Mouse (Mus musculus): ENCODE results near the gene Tnfrsf1a.
"Not testable (repeated sequence)": the region's sequence is repeated elsewhere in the genome, so short reads cannot be mapped to it uniquely, and the experiment has no call there.

Tnfrsf1a gene

DNA sequence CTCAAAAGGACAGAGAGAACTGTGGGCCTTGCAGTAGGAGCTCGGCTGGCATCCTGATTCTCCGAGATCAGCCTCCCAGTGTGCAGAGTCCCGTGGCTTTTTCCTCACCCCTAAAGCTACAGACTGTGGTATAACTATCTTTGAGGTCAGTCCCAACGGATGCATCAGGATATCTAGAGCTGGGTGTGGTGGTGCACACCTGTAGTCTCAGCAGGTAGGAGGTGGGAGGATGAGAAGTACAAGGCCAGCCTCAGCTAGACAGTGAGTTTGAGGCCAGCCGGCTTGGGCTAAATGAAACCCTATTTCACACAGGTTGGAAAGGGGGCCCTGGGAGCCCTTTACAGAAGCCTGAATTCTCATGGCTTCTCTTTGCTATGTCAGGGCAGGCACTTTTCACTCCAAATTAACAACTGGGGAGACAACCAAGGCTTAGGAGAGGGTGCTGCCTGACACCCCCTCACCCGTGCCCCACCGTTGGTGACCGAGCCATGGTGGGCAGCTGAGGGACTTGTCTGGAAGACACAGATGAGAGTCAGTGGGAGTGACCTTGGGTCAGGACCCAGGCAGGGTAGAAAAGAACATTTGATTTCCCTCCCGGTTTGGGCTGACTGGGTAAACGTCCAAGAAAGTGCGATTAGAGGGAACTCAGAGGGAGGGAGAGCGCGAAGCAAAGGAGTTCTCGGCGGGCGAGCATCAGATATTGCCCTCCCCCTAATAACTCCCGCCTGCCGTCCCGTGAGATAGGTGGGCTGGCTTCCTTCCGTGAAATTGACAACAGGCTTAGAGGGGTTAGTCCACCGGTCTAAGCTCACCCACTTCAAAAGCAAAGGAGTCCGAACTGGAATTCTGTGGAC lies at the start of gene Tnfrsf1a:
Tnfrsf1a (plus strand) TSS at position 642 of the 854 bp plus-strand sequence.
- DNase-seq (ENCODE audit: low read depth, low spot score): no peak

- no peak for DNase-seq (ENCODE audit: low read depth, low spot score)
Measured at GRCm38 (mm10) chr6:125300982-125301381, 48.2 kb upstream of the Tnfrsf1a start.

DNA sequence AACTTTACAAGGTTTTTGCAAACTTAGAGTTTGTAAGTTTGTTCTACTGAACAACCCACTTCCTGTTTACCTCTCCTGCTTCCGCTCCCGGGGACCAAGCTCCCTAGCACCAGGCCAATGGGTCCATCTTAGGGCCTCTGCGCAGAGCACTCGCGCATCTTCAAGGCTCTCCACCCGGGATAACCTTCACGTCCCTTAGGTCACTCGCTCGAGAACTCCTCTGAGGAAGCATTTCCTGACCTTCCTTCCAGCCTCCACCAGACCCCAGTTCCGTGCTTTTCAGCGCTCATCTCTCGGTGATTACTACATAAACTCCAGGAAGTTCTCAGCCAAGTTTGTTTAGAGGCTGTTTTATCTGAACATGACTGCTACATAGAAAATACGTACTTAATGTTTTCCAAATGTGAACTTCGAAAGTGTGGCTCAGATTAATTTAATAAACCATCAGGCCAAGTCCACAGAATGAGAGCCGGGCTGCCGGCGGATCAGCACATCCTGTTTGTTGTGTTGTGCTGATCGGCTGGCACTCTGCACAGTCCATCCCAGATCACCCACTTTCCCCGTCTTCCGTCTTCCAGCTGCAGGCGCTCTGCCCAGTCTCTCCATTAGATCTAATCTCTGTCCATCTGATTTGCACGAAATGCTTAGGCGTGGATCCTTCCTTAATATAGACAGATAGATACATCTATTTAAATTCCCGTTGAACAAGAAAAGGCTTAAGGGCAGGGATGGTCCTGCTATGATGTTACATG lies 46.8 kb upstream of the Tnfrsf1a start:
- DNase-seq (ENCODE audit: low read depth, low spot score): no peak

GRCm38 (mm10) chr6:125303242-125303641 lies 45.9 kb upstream of the Tnfrsf1a start:
- DNase-seq (ENCODE audit: low read depth, low spot score): no peak

DNA sequence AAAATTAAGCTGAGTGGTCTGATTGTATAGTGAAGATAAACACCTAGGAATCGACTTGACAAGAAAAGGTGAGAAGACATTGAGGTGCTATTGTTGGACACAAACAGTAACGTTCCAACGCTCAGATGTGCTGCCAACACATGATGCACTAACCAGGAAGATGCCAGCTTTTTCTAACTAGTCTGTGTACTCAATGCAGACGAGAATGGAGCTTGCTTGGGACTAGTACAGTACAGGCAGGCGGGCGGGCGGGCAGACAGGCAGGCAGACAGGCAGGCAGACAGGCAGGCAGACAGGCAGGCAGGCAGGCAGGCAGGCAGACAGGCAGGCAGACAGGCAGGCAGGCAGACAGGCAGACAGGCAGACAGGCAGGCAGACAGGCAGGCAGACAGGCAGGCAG lies 44.8 kb upstream of the Tnfrsf1a start:
- DNase-seq (ENCODE audit: low read depth, low spot score): not testable (repeated sequence)

GRCm38 (mm10) chr6:125305465-125305864 lies 43.7 kb upstream of the Tnfrsf1a start:
- DNase-seq (ENCODE audit: low read depth, low spot score): no peak

DNA sequence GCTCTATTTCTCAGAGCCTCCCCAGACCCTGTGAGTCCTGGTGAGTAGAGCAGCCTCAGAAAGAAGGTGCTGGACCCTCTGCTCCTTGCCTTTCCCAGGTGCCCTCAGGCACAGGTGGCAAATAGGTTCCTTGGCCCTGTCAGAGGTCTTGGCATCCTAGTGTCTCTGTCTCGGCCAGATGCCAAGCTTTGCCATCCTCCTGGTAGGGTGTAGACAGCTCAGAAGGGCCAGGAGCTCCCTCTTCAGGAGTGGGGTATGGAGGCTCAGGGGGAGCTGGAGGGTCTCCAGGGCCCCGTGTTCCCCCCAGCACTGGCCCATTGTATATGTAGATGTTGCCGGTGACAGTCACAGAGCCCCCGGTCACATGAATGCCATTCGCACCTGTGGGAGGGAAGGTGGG lies 42.1 kb upstream of the Tnfrsf1a start:
- no peak for DNase-seq (ENCODE audit: low read depth, low spot score)

- no peak for DNase-seq (ENCODE audit: low read depth, low spot score)
Measured at GRCm38 (mm10) chr6:125308921-125309320, 40.2 kb upstream of the Tnfrsf1a start.

GRCm38 (mm10) chr6:125309406-125309805 lies 39.8 kb upstream of the Tnfrsf1a start:
- DNase-seq (ENCODE audit: low read depth, low spot score): no peak

- no peak for DNase-seq (ENCODE audit: low read depth, low spot score)
Measured at GRCm38 (mm10) chr6:125312171-125312570, 37.0 kb upstream of the Tnfrsf1a start.

DNA sequence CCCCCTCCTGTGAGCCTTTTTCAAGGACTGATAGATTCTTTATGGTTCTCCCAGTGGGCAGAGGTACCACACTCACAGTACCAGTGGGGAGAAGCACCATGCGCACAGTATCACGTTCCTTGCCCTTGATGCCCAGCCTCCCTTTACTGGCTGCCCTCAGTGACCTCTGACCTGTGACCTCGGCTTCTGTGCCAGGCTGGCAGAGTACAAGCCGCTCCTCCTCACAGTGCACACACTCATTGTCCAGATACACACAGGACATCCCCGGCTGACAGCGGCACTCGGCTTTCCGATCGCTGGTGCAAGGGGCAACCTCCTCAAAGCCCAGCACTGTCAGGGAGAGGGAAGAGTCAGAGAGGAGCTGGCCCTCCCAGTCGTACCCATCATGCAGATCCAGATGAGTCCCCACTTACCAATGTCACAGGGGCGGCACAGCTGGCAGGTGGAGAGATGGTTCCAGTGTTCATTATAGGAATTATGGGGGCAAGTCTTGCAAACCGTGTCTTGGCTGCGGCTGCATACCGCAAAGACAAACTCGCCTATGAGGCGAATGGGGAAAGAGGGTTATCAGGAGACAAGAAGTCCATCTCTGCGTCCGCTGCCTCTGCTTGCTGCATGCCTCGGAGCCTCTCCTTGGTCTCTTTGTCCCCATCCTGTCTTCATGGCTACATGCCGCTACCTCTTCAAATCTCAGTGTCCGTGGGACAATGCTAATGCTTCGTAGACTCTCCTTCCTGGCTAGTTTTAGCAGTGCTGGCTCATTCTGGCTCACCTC lies 36.4 kb upstream of the Tnfrsf1a start:
- no peak for DNase-seq (ENCODE audit: low read depth, low spot score)

DNA sequence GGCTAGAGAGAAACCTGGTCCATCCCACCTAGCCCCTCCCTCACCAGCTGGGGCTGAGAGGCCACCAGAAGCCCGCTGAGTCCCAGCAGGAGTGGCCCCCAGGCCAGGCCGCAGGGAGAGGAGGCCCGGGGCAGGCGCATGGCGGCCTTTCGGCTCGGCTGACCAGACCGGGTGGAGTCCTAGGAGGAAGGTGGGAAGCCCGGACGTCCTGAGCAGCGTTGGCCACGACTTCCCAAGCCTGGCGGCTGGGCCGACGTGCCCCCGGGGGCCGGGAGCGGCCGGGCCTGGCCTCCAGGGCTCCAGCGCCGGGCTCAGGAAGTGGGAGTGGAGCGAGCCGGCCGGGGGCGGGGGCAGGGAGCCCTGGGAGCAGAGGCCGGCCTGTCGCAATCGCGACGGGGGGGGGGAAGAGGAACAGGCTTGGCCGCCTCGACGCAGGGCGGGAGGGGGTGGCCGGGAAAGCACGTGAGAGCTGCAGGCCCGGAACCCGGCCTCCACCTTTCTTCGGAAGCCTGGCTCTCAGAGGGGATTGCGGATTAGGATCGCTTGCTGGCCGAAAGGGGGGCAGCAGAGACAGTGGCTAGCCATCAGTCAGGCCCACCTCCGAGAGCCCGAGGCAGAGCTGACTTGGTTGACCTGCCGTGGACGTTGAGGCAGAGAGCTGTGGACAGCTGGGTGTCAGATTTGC lies 35.5 kb upstream of the Tnfrsf1a start, which contains the start of gene Ltbr:
Ltbr (minus strand) TSS at position 340 of the 685 bp plus-strand sequence.
- DNase-seq (ENCODE audit: low read depth, low spot score): no peak

DNA sequence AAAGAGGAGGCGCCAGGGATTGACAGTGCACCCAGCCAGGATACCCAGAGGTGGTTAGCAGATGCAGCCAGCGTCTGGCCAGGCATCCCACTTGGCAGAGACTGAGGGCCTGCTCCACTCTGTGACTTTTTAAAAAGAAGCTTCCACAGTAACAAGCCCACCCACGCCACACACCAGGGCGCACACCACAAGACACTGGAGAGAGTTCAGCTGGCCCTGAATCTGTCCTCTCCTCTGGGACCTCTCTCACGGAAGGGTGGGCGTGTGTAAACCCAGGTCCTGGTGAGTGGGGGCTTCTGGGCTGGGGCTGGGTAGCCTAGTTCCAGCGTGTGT lies 35.0 kb upstream of the Tnfrsf1a start:
- DNase-seq (ENCODE audit: low read depth, low spot score): no peak

GRCm38 (mm10) chr6:125314746-125315145 lies 34.4 kb upstream of the Tnfrsf1a start:
- no peak for DNase-seq (ENCODE audit: low read depth, low spot score)

- no peak for DNase-seq (ENCODE audit: low read depth, low spot score)
Measured at GRCm38 (mm10) chr6:125317077-125317476, 32.1 kb upstream of the Tnfrsf1a start.

DNA sequence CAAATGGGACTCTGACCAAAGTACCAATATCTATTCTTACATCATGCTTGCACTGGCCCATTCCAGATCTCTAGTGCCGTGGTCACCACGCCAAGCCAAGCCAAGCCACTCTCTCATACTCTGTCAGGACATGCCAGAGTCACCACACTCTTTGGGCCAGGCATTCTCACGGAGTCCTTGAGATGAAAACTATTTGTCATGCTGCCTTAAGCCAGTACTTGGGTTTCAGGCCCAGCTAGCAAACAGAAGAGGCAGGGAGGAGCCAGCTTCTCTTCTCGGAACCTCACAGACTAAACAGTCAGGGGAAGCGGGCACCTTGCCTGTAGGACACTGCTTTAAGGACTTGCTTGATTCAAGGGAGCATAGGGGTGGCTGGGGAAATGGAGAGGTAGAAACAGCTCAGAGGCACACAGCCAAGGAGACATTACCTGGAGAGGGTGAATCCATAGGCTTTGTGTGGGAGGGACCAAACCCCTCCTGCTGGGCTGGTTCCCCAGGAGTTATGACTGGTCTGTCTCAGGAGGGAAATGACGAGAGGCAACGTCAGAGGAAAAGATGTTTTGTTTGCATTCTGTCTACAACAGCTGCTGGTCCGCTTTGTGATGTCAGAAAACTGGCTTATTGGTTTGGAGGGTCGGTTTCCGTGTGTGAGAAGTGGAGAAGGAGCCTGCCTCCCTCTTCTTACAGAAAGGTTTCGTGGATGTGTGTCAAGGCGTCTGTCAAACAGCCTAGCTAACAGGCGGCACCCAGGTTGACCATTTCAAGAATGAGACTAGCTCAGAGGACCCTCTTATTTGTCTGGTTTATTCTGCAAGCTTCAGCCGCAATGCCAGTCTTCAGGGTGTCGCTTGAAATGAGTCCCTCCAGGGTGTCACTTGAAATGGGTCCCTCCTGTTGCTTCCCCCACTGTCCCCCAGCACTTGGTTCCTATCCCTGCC lies 29.9 kb upstream of the Tnfrsf1a start:
- DNase-seq (ENCODE audit: low read depth, low spot score): no peak

GRCm38 (mm10) chr6:125319919-125320296 lies 29.3 kb upstream of the Tnfrsf1a start:
- no peak for DNase-seq (ENCODE audit: low read depth, low spot score)

- no peak for DNase-seq (ENCODE audit: low read depth, low spot score)
Measured at GRCm38 (mm10) chr6:125320323-125320722, 28.8 kb upstream of the Tnfrsf1a start, which contains the start of gene Scnn1a. Scnn1a (plus strand) TSS chr6:125320659.

- DNase-seq (ENCODE audit: low read depth, low spot score): no peak
Measured at GRCm38 (mm10) chr6:125321114-125321855, 27.9 kb upstream of the Tnfrsf1a start.

DNA sequence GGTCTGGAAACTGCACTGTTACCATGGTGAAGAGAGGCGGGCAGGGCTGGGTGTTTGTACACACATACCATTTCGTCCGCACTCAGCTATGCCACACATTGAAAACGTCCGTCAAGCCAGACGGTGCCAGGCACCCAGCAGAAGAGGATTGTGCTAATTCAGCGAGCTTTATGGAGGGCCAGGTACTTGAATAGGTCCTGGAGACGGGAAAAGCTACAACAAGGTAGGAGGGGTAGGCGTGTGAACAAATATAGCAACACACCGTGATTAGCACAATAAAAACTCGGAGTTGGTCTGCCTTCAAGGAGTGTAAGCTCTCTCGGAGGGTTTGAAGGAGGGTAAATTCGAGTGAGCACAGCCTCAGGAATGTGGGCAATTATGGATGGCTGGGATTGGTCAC lies 26.4 kb upstream of the Tnfrsf1a start:
- no peak for DNase-seq (ENCODE audit: low read depth, low spot score)

All from WW6 (cell line).